Mouse (Mus musculus) urinary bladder, adult 18-20 months (tissue): Measurements from ENCODE around the gene Svop.
A peak's percentile ranks its signal among the peaks of the same experiment; 100 is the strongest.

Source experiments
- DNase-seq, 2 experiments: peaks; one replicate each; pipeline ENCODE4 v3.0.0; 2022; ENCODE audit warnings: low spot score in 2 of 2, mixed read lengths in 2 of 2

Svop gene

GRCm38 (mm10) chr5:114091057-114091807 lies at the start of gene Svop:
Svop (minus strand) TSS chr5:114091570.
- DNase-seq = peak; percentile 30 to 60

- DNase-seq = peak in 1 of 2 experiments; percentile 42
Measured at GRCm38 (mm10) chr5:114139175-114139574, 47.8 kb upstream of the Svop start.

- no peak for DNase-seq
Measured at GRCm38 (mm10) chr5:114138277-114139164, 47.2 kb upstream of the Svop start.

- no peak for DNase-seq
Measured at GRCm38 (mm10) chr5:114137481-114138276, 46.3 kb upstream of the Svop start.

DNA sequence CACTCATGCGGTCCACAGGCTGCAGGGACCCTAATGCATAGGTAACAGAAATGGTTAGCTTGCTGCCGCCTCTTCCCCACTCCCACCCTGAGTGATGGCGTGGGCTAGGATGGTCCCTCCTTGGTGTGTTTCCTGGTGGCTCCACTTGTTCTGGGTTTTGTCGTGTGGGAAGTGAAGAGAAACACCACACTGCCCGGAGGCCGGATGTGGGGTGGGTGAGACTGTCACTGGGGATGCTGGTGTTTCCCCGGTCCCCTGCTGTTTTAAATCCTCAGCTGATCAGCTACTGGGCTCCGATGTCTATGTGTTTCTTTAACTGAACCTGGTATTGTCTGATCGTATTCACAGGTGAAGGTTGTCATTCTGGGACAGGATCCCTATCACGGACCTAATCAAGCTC lies 44.1 kb upstream of the Svop start:
- DNase-seq = no peak

- DNase-seq = peak; percentile 18 to 26
Measured at GRCm38 (mm10) chr5:114134091-114134534, 42.7 kb upstream of the Svop start.

- no peak for DNase-seq
Measured at GRCm38 (mm10) chr5:114132841-114133240, 41.5 kb upstream of the Svop start.

GRCm38 (mm10) chr5:114131521-114131840 lies 40.1 kb upstream of the Svop start:
- peak in 1 of 2 experiments; percentile 11 for DNase-seq

GRCm38 (mm10) chr5:114130698-114131520 lies 39.5 kb upstream of the Svop start:
- peak; percentile 84 to 91 for DNase-seq

- DNase-seq = no peak
Measured at GRCm38 (mm10) chr5:114130211-114130605, 38.8 kb upstream of the Svop start, which contains the start of gene Ung. Ung (plus strand) TSS chr5:114130386.

- DNase-seq = no peak
Measured at GRCm38 (mm10) chr5:114129550-114130210, 38.3 kb upstream of the Svop start.

GRCm38 (mm10) chr5:114127374-114128349 lies 36.3 kb upstream of the Svop start, which contains the start of gene Alkbh2:
Alkbh2 (minus strand) TSS chr5:114128218.
- DNase-seq = peak; percentile 70 to 78

DNA sequence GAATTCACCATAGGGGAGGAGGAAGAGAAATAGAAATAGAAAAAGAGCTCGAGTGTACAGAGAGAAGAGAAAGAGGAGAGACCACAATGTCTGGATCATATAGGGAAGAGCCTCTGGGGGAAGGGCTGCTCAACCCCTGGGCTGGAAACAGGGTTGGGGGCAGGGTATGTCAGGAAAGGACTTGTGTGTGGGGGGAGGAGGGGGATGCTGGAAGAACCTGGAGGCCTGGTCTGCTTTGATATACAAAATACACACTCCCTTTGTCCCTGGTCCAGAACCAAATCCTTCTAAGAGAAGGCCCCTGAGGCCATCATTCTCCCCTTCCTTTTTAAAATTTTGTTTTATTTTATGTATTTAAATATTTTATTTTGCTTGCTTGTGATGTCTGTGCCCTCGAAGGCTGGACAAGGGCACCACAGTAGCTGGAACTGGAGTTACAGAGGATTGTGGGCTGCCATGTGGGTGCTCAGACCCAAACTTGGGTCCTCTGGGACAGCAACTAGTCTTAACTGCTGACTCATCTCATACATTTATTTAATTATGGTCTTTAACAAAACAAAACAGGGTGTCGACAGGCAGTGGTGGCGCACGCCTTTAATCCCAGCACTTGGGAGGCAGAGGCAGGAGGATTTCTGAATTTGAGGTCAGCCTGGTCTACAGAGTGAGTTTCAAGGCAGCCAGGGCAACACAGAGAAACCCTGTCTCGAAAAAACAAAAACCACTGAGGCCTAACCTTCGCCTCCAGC lies 35.3 kb upstream of the Svop start:
- DNase-seq = no peak

GRCm38 (mm10) chr5:114126008-114126407 lies 34.6 kb upstream of the Svop start:
- no peak for DNase-seq

- no peak for DNase-seq
Measured at GRCm38 (mm10) chr5:114119806-114120205, 28.4 kb upstream of the Svop start.

DNA sequence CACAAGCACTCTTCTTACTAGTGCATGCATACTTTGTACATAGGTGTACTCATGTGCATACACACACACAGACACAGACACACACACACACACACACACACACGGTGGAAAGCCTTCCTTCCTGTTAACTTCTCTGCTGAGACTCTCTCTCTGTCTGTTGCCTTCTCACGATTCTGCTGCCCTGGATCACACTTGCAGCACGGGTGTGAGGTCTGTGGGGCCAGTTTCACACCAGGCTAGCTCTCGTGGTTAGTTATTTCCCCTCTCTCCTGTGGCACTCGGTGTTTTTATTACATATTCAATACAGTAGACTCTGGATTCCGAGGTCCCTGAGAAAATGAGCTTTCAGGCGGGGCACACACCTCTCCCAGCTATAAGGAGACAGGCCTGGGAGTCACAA lies 25.2 kb upstream of the Svop start:
- no peak for DNase-seq

- DNase-seq = no peak
Measured at GRCm38 (mm10) chr5:114115030-114115429, 23.7 kb upstream of the Svop start.

GRCm38 (mm10) chr5:114113334-114113733 lies 22.0 kb upstream of the Svop start:
- DNase-seq = no peak
